Mouse (Mus musculus) left cerebral cortex, postnatal 10 days (tissue): ENCODE measurements around the gene Gtf2f1. TPM values are rescaled to one million over a fixed set of nuclear protein-coding genes. Genes with fewer than 3 reads are reported as not detected.

Experiments
- DNase-seq, 2 experiments: peaks; one replicate each; pipeline ENCODE4 v3.0.0; 2021 to 2022; ENCODE audit warnings: low spot score in 2 of 2, mixed read lengths in 1 of 2; ENCODE audit errors: extremely low spot score in 1 of 2
- intact Hi-C: fragments of 180-260 bp; cut with DNase I; formaldehyde crosslinking; loops from one replicate; pipeline ENCODE4 v1.15.1; 2025
- total RNA-seq, 2 experiments: library from RNA; stranded (reverse); gene quantifications; 2 replicates each; pipeline ENCODE4 v1.2.3; 2021

The Gtf2f1 gene
- total RNA-seq, 2 experiments from 2014 or later = 47.2 to 51.3 TPM

DNA sequence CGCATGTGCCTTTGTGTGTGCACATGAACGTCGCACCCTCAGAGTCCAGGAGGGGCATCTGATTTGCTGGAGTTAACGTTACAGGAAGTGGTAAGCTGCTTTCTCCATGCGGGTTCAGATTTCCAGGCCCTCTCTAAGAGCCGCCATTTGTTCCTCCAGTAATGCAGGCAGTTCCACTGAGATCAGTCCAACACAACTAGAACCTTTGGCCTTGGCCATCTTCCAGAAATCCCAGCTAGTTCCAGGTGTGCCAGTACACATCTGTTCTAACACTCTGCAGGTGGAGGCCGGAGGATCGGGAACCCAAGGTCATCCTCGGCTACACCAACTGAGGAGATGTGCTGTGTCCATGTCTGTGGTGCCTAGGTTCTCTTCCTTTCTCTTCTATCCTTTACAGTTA lies 26.2 kb downstream of the Gtf2f1 start:
- peak in 1 of 2 experiments; percentile 27 for DNase-seq
- intact Hi-C loops = loop anchor here (5.0 kb wide), 1 partner anchor 88 kb away; no protein-coding TSS in a partner anchor

DNA sequence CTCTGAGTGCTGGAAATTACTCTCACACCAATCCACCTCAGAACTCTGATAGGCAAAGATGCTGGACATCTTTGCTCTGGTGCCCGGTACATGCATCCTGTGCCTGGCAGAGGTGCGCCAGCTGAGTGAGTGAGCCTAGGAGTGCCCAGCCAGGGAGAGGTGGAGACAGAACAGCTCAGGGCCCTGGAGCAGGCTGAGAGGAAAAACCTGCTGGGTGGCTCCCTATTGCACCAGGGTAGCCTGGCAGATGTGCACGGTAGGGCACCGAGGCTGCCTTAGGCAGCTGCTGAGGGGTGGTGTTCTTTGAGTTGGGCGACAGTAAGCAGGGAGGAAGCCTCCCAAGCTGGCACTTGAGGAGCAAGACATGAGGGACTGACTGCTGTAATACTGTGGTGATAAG lies 29.1 kb downstream of the Gtf2f1 start, which contains the start of gene Acer1:
Gene Acer1, minus strand, starts transcription at position 114 of the 400 bp plus-strand sequence.
- DNase-seq = no peak
- intact Hi-C loops = no loop called here

DNA sequence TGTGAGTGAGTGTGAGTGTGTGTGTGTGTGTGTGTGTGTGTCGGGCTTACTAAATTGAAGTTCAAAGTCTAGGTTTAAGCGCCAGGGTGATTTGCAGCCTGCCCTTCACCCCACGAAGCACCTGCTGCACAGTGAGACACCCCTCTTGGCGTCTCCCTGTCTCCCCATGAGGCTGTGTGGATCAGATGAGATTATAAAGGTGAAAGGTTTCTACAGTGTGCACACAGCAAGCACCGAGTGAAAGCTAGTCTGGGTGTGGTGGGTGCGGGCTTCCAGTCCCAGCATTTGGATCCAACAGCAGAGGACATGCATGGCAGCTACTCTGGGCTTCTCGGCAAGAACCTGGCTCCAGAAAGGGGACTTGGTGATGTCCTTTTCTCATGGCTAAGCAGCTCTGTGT lies 30.0 kb downstream of the Gtf2f1 start:
- intact Hi-C loops = no loop called here
- no peak for DNase-seq

DNA sequence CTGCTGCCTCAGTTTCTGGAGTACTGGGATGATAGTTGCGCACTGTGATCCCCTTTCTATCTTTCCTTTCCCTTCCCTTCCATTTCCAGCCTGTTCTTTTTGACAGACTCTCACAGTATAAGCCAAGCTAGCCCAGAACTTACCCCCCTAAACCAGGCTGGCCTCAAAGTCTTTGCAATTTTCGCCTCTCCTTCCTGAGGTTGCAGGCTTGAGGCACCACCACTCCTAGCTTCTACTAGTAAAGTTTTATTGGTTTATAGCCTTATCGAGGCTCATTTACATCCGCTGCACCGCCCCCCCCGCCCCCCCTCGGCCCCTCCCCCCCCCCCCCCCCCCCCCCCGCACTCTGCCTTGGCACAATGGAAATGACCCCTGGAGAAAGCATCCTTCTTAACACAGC lies 31.6 kb downstream of the Gtf2f1 start:
- intact Hi-C loops = no loop called here
- DNase-seq = no peak

DNA sequence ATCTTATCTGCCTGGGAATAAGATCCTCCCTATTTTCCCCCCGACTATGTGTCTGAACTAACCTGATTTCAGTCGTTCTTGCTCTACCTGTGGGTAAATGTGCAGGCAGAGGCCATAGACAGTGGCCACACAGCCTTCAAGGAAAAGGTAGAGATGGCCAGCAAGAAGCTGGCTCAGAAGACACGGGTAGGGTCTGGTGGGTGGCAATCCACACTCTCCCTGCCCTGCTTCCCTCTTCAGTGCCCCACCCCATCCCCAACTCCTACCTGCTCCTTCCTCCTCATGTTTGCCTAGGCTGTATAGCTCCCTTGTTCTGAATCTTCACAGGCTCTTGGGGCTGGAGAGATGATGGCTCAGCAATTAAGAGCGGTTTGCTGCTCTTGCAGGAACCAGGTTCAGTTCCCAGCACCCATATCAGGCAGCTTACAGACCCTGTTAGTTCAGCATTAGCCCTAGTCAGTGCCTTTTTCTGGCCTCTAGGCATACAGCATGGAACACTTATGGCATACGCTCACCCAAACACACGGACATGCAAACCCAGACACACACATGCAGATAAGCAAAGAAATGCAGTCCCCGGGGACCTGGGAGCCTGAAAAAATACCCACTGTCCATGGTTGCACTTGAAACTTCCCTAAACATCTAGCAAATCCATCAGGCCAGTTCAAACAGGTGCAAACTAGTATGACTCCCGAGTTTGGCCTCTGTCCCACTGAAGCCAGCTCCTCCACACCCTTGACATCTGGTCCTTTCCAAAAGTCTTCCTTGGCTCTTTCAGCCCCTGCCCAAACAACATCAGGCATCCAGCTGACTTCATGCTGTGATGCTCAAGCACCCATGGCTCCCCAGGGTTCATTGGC lies 34.3 kb downstream of the Gtf2f1 start:
- no peak for DNase-seq

DNA sequence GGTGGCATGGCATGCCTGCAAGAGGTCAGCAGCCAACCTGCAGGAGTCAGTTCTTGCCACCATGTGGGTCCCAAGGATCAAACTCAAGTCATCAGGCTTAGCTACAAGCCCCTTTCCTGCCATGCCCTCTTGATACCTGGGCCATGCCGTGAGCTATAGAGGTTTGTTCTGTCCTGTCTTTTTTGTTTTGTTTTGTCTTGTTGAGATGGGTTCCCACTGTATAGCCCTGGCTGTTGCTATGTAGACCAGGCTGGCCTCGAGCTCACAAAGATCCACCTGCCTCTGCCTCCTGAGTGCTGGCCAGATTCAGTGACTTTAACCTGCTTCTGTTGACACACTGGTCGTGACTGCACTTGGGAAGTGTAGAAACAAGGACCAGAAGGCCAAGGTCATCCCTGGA lies 35.7 kb downstream of the Gtf2f1 start:
- intact Hi-C loops = no loop called here
- DNase-seq = no peak

More for the DNA sequence above, 34.3 kb downstream of the Gtf2f1 start:
- intact Hi-C loops = no loop called here

DNA sequence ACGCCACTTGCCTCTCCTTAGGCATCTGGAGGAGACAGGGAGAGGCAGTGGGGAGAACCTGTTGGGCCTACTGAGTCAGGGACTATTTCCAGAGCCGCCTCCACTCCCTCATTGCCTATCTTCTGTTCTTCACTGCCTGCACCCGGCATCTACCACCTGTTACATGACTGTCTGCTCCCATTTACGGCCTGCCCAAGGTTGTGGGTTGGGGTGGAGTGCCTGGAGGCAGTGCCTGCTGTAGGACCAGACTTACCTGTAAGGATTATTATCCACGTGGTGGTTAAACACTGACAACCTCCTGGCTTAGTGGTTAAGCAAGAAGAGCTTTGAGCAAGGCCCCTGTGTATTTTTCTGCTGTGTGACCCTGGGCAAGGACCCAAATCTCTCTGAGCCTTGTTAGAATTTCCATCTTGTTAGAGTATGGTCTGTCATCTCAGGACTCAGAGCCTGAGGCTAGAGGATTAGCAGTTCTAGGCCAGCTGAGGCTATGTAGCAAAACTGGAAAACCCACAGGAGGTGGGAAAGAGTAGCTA lies 36.3 kb downstream of the Gtf2f1 start:
- no peak for DNase-seq
- intact Hi-C loops = no loop called here

DNA sequence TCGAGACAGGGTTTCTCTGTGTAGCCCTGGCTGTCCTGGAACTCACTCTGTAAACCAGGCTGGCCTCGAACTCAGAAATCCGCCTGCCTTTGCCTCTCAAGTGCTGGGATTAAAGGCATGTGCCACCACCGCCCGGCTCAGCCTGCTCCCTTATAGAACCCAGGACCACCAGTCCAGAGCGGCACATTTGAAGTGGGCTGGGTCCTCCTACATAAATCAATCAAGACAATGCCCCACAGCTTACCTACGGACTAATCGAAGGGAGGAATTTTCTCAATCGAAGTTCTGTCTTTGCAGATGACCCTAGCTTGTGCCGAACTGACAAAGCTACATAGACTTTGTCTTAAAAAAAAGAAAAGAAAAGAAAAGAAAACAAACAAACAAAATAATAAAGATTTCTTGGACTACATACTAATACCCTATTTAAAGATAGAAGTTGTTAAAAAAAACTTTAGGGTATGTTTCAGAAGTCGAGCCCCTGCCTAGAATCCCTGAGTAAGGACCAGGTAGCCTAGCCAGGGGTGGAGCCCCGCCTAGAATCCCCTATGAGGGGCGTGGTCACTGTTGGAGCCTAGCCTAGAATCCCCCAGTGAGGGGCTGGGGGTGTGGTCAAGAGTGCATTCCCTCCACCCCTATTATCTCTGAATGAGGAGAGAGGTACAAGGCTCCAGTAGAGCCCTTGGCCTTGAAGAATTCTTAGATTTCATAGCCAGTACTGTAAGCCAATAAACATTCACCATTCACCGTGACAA lies 37.0 kb downstream of the Gtf2f1 start:
- DNase-seq = no peak

DNA sequence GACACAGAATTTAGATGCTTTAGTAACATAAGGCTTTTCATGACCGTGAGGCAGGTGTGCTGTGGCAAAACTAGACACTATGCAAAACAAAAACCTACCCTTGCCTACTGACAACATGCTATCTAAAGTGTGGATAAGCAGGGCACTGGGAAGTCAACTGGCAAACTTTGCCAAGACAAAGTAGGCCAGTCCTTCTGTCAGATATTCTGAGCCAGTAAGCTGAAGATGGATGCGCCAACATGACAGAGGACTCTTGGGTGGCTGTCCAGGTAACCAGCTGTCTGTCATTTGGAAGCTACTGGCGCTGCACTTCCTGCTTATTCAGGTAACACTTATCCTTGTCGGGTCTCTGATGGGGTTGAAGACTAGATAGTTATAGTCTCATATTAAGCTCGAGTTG lies 41.0 kb downstream of the Gtf2f1 start:
- intact Hi-C loops = no loop called here
- DNase-seq = no peak

More for the DNA sequence above, 37.0 kb downstream of the Gtf2f1 start:
- intact Hi-C loops = no loop called here

DNA sequence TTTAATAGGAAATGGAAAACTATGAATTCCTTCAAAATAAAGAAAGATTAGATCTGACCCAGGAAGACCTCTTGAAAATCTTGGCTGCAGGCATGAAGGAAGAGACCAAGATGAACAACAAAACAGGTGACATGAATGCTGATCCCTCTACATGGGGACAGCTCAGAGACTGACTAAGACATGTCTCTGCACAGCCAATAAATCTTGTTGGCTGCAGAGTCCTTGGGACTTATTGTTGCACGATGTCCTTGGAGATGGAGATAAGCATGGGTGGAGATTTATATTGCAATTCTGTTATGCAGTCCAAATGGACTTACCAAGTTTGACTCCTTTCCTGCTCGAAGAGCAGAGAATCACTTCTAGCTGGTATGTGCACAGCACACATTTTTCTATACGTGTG lies 41.8 kb downstream of the Gtf2f1 start:
- DNase-seq = no peak
- intact Hi-C loops = no loop called here

DNA sequence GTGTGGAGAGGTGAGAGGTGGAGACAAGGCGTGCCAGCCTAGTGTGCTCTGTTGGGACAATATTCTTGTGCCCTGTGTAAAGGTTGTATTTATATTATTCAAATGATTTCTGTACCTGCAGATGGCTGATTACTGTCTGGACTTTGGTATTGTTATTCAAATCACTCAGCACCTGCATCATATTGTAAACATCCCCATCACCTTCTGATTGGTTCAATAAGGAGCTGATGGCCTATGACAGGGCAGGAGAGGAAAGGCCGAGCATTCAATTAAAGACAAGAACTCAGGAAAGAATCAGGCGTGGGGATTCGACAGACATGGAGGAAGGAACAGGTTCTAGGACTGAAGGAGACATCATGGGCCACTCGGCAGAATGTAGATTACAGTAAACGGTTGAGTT lies 47.4 kb downstream of the Gtf2f1 start:
- intact Hi-C loops = no loop called here
- DNase-seq = no peak

DNA sequence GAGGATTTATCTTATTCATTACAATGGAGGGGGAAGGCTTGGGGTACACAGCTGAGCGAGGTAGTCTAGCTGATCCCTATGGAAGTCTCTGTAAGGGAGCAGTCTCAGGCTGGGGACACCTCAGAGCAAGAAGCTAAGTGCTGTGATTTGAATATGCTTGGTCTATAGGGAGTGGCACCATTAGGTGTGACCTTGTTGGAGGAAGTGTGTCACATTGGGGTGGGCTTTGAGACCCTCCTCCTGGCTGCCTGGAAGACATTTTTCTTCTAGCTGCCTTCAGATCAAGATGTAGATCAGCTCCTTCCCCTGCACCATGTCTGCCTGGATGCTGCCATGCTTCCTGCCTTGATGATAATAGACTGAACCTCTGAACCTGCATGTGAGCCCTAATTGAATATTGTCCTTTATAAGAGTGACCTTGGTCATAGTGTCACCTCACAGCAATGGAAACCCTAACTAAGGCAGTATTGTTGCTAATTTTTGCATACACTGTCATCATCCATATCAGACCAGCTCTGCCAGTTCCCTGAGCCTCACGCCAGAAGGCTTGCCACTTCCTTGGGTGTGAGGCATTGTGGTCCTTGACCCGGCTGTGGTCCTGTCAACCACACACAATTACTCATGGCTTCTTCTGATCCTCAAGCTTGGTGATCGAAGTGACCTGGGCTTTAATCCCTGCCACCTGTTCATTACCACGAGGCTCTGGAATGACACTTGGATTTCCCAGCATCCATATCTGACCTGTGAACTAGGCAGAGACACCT lies 48.3 kb downstream of the Gtf2f1 start:
- no peak for DNase-seq
- intact Hi-C loops = no loop called here

DNA sequence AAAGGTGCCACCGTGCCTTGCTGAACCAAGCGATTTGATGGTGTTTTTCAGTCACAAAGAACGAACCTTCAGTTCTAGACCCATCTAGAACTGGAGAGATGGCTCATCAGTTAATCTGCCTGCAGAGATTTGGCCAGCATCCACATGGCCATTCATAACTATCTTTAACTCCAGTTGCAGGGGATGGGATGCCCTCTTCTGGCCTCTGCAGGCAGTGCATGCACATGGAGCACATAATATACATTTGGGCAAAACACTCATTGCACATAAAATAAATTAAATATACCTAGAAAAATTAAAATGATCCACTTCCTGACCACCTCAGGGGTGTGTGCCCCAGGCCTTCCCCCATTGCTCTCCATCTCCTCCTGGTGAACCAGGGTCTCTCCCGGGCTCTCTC lies 49.2 kb downstream of the Gtf2f1 start:
- intact Hi-C loops = no loop called here
- no peak for DNase-seq

DNA sequence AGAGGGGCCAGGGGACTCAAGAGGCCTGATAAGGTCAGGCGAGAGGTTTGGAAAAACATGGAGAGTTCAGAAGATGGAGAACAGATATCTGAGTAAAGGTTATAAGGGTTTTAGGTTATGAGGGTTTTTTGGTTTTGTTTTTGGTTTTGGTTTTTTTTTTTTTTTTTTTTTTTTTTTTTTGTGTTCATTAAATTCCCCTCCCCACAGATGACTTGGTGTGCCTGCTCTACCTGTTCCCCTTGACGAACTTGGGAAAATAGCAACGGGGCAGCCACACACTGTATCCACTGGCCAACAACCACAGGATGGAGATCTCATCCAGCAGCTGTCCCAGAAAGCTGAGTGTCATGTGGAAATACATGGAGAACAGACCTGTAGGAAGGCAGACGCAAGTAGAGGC lies 52.4 kb downstream of the Gtf2f1 start:
- no peak for DNase-seq
- intact Hi-C loops = no loop called here

DNA sequence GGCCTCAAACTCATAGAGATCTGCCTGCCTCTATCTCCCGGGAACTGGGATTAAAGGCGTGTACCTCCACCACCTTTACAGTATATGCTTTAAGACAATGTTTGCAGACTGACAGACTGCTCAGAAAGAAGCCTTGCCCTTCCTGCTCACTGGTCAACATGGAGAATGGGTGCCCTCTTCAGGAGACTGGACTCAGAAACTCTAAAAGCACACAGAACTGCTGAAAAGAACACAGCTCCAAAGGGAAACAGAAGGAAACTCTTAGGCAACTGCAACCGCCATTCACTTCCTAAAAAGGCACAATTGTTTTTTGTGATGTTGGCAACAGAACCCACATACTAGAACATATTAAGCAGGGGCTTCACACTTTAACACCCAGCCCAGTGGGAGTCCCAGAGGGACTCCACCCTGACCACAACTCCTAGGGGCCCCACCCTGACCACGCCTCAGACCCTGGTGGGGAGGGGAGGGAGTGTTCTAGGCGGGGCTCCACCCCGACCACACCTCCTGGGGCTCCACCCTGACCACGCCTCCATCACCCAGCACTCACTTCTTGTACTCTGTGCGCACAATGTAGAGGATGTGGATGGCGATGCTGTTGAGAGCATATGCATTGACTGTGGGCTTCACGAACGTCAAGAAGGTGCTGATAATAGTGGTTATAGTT lies 53.2 kb downstream of the Gtf2f1 start:
- no peak for DNase-seq
- intact Hi-C loops = no loop called here

DNA sequence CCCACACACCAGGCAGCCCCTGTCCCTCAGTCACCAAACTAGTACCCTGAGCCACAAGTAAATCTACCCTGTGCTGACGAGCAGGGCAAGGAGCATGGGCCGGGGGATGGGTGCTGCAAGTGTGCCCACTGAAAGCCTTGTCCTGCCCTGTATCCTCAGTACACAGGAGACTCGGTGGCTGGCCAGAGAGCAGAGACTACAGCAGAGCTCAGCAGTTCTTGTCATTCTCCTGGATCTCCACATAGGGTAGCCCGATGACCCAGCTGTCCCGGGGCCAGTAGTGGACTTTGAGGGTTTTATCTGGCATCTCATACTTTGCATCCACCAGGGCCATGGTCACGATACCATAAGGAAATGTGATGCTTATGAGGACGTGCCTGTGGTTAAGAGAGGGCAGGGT lies 56.2 kb downstream of the Gtf2f1 start:
- DNase-seq = no peak
- intact Hi-C loops = no loop called here
